Mouse (Mus musculus) myocyte (in vitro differentiated cells): ENCODE measurements around the gene Fscn1.

Experiments
- CEBPB ChIP-seq: IDR thresholded peaks from 2 replicates; pipeline ENCODE4 v1.6.1; 2011; ENCODE audit warnings: mild to moderate bottlenecking, moderate library complexity; ENCODE audit not compliant: poor library complexity, insufficient read depth, severe bottlenecking
- MYOG ChIP-seq, 3 experiments: IDR thresholded peaks; one replicate each; pipeline ENCODE4 v1.6.1; 2011; ENCODE audit warnings: control low read depth in 2 of 3, low read depth in 2 of 3, mild to moderate bottlenecking in 2 of 3; ENCODE audit not compliant: insufficient read length in 2 of 3, control insufficient read depth in 1 of 3, insufficient read depth in 1 of 3
- POLR2A ChIP-seq: IDR thresholded peaks from one replicate; pipeline ENCODE4 v1.6.1; 2011; ENCODE audit warnings: low read depth, mild to moderate bottlenecking, control low read depth, moderate library complexity; ENCODE audit not compliant: insufficient read length
- TCF12 ChIP-seq: IDR thresholded peaks from one replicate; pipeline ENCODE4 v1.6.1; 2011; ENCODE audit warnings: mild to moderate bottlenecking, control low read depth; ENCODE audit not compliant: poor library complexity, insufficient read depth, severe bottlenecking

GRCm38 (mm10) chr5:142924336-142924959 is 35.7 kb upstream of the Fscn1 start:
- TF ChIP-seq TCF12 (no peak), POLR2A (no peak), CEBPB (no peak), MYOG (IDR thresholded peaks at IDR 0.05; ENCODE audit: control insufficient read depth in 1 of 3, insufficient read depth in 1 of 3, insufficient read length in 2 of 3, low read depth in 2 of 3) (no peak)
